ENCODE assay signal across 17 mouse cellular contexts in the genomic region with DNA sequence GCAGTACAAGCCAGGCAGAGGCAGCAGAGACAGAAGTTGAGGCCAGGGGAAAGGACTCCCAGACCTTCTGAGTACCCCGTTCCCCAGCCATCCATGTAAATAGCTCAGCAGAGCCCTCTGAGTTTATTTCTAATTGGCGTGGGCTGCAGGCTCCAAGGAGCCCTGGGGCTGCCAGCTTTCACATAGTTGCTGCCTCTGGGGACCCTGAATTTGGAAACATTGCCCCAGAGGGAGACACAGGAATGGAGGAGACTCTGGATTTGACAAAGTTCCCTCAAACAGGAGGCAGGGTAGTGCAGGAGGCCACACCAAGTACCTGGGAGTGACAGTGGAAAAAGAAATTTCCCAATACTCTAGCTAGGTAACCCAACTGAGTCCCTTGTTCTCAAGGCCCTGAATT.
"Had no signal": no experiment of that assay in that cellular context is flagged by ENCODE, and none has a peak within 500 bp of the region (broad histone marks: within the 10 kb centered on the region; RNA-seq: fewer than 3 reads in every experiment).

No protein-coding gene starts in this region.

- DNase-seq: lung, adult 18-20 months; lung, embryonic 14.5 days; lung, postnatal 4 days; retina, postnatal 1 day; right cerebral cortex, adult 18-20 months; right cerebral cortex, postnatal 25 days; thymus, adult 2 months; thymus, postnatal 25 days; thymus, postnatal 4 days had no signal

- H3K9ac ChIP-seq: lung, embryonic 14.5 days; midbrain, embryonic 13.5 days; midbrain, embryonic 15.5 days; neural tube, embryonic 13.5 days; neural tube, embryonic 15.5 days; stomach, embryonic 15.5 days had no signal

- H3K27ac ChIP-seq: midbrain, embryonic 10.5 days; midbrain, embryonic 13.5 days; midbrain, embryonic 15.5 days; neural tube, embryonic 13.5 days; neural tube, embryonic 15.5 days; stomach, embryonic 15.5 days; stomach, postnatal 0 days had no signal

- H3K4me3 ChIP-seq: midbrain, embryonic 10.5 days; midbrain, embryonic 13.5 days; midbrain, embryonic 15.5 days; myocyte; neural tube, embryonic 13.5 days; neural tube, embryonic 15.5 days; stomach, embryonic 15.5 days had no signal

- H3K9me3 ChIP-seq: midbrain, embryonic 10.5 days; midbrain, embryonic 13.5 days; midbrain, embryonic 15.5 days; neural tube, embryonic 13.5 days; neural tube, embryonic 15.5 days; stomach, embryonic 15.5 days had no signal

- H3K4me2 ChIP-seq: lung, embryonic 14.5 days; midbrain, embryonic 13.5 days; midbrain, embryonic 15.5 days; neural tube, embryonic 13.5 days; neural tube, embryonic 15.5 days; stomach, embryonic 15.5 days had no signal

- H3K27me3 ChIP-seq: midbrain, embryonic 15.5 days; neural tube, embryonic 13.5 days; neural tube, embryonic 15.5 days had no signal

- H3K36me3 ChIP-seq: midbrain, embryonic 10.5 days; midbrain, embryonic 13.5 days; midbrain, embryonic 15.5 days; neural tube, embryonic 15.5 days; stomach, embryonic 15.5 days had no signal

- ATAC-seq: midbrain, embryonic 13.5 days; midbrain, embryonic 15.5 days had no signal
